Mouse (Mus musculus): ENCODE measurements around the gene Gm5415.
"Not testable (repeated sequence)": the region's sequence is repeated elsewhere in the genome, so short reads cannot be mapped to it uniquely, and the experiment has no call there.

Gene Gm5415

GRCm38 (mm10) chr1:32547194-32547593 lies at the start of gene Gm5415:
Gene Gm5415, minus strand, starts transcription at chr1:32547294.
- not testable (repeated sequence) for DNase-seq

GRCm38 (mm10) chr1:32568901-32569300 lies 21.8 kb upstream of the Gm5415 start:
- DNase-seq, result no peak

GRCm38 (mm10) chr1:32553925-32554324 lies 6.8 kb upstream of the Gm5415 start:
- DNase-seq, result peak in 1 of 2 experiments; percentile 17

- no peak for DNase-seq
Measured at GRCm38 (mm10) chr1:32553459-32553858, 6.4 kb upstream of the Gm5415 start.

- no peak for DNase-seq
Measured at GRCm38 (mm10) chr1:32503381-32503780, 43.7 kb downstream of the Gm5415 start.

Measured in cerebellum, postnatal 25 days (tissue).